Mouse (Mus musculus): ENCODE measurements at regions not wholly inside any gene's neighbourhood (a gene's known extent, or its start where the extent isn't known, plus 50 kb on each side); places are given as distances from the start of the nearest gene placed in this dataset.

DNA sequence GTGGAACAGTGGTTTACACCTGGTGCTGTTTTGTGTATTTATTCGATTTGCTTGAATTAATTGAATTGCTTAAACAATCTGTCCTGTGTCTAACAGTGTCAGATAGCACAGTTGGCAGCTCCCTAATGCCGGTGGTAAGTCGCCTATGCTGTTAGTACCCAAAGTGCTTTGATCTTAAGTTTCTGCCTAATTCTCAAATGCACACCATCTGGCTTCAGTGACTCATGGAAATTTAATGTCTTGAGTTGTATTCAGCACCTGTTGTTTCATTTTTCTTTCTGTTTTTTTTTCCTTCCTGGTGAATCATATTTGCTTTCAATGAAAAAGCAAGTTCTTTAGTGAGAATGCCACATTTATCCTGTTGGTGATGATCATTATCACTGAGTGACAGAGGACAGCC, 201.7 kb upstream of the Nrip1 start:
- no peak for TF ChIP-seq CTCF (IDR thresholded peaks at IDR 0.05; ENCODE audit: low read depth)
- no peak for TF ChIP-seq EP300 (IDR thresholded peaks at IDR 0.05; ENCODE audit: low read depth)

Measured in heart, postnatal 0 days (tissue).